Mouse (Mus musculus) kidney, postnatal 0 days (tissue): ENCODE measurements around the gene Enthd1. TPM values are rescaled to one million over a fixed set of nuclear protein-coding genes. Genes with fewer than 3 reads are reported as not detected.
"Not testable (repeated sequence)": the region's sequence is repeated elsewhere in the genome, so short reads cannot be mapped to it uniquely, and the experiment has no call there.

ENCODE experiments used
- ATAC-seq: fragments of 200-750 bp; cut with Nextera tagmentation; replicated peaks from 2 replicates; pipeline ENCODE4 v1.8.0; 2017; ENCODE audit warnings: low read depth, moderate number of reproducible peaks, moderate TSS enrichment, moderate library complexity; ENCODE audit not compliant: low FRiP score
- DNase-seq: peaks from one replicate; pipeline ENCODE4 v3.0.0-alpha.2; 2016; ENCODE audit warnings: low spot score
- H3K27ac ChIP-seq: fragments of 300-500 bp; sonication (generic); 2 replicates; pipeline ENCODE4 v1.5.1; 2014; ENCODE audit warnings: mild to moderate bottlenecking
- H3K27me3 ChIP-seq: fragments of 300-500 bp; sonication (generic); 2 replicates; pipeline ENCODE4 v1.6.1; 2014; ENCODE audit warnings: low read length, mixed read lengths; ENCODE audit not compliant: insufficient read depth
- H3K36me3 ChIP-seq: fragments of 300-500 bp; sonication (generic); 2 replicates; pipeline ENCODE4 v1.6.1; 2014; ENCODE audit warnings: low read length, mixed read lengths; ENCODE audit not compliant: insufficient read depth
- H3K4me1 ChIP-seq: fragments of 300-500 bp; sonication (generic); replicated peaks from 2 replicates; pipeline ENCODE4 v1.6.1; 2014; ENCODE audit warnings: antibody characterized with exemption, low read length, mixed read lengths; ENCODE audit not compliant: insufficient read depth
- H3K4me2 ChIP-seq: fragments of 300-500 bp; sonication (generic); 2 replicates; pipeline ENCODE4 v1.6.1; 2014; ENCODE audit warnings: mild to moderate bottlenecking, low read length, moderate library complexity, mixed read lengths
- H3K4me3 ChIP-seq: fragments of 300-500 bp; sonication (generic); replicated peaks from 2 replicates; pipeline ENCODE4 v1.5.1; 2014; ENCODE audit warnings: low read depth, low read length
- H3K9ac ChIP-seq: fragments of 300-500 bp; sonication (generic); 2 replicates; pipeline ENCODE4 v1.6.1; 2014; ENCODE audit warnings: low read depth, low read length
- H3K9me3 ChIP-seq: fragments of 300-500 bp; sonication (generic); replicated peaks from 2 replicates; pipeline ENCODE4 v1.6.1; 2016; ENCODE audit warnings: low read length, inconsistent platforms, mixed read lengths
- CTCF ChIP-seq: IDR thresholded peaks from 2 replicates; pipeline ENCODE4 v1.5.1; 2016; ENCODE audit warnings: antibody characterized with exemption, low read depth, mild to moderate bottlenecking, moderate library complexity
- WGBS: fragments of 180-500 bp; shearing (Covaris S2); extraction: QIAGEN DNeasy Blood & Tissue Kit; methylation state at CpG from one replicate; pipeline ENCODE4 v1.1.7; 2014; 5-methylcytosine and 5-hydroxymethylcytosine counted together
- polyA plus RNA-seq: library from polyadenylated mRNA; unstranded; fragments of >200 nt; fragmentation: Nextera tagmentation; extraction: Ambion mirVana; gene quantifications from 2 replicates; pipeline ENCODE4 v1.2.1, GENCODE M21; 2015

Enthd1 gene
- polyA plus RNA-seq, 1 experiment from 2014 or later = not detected

GRCm38 (mm10) chr15:80501106-80502096, 63.6 kb downstream of the Enthd1 start:
- Histone ChIP-seq H3K27ac (no peak overlapping the region), H3K4me3 (no peak overlapping the region), H3K9ac (no peak overlapping the region), H3K4me1 (no peaks in the 10 kb centered on the region), H3K9me3 (no peaks in the 10 kb centered on the region), H3K4me2 (no peak overlapping the region), H3K27me3 (no peaks in the 10 kb centered on the region), H3K36me3 (no peaks in the 10 kb centered on the region)
- no peak for ATAC-seq
- no peak for TF ChIP-seq CTCF
- WGBS = 76% methylated on average over 21 of the region's 21 CpGs
- DNase-seq = no peak

GRCm38 (mm10) chr15:80500426-80500825, 64.5 kb downstream of the Enthd1 start:
- TF ChIP-seq CTCF = no peak
- no peaks in the 10 kb centered on the region for H3K9me3 ChIP-seq
- no peaks in the 10 kb centered on the region for H3K27me3 ChIP-seq
- H3K4me2 ChIP-seq = no peak overlapping the region
- ATAC-seq = no peak
- H3K9ac ChIP-seq = no peak overlapping the region
- no peak for DNase-seq
- no peaks in the 10 kb centered on the region for H3K4me1 ChIP-seq
- H3K27ac ChIP-seq = no peak overlapping the region
- H3K4me3 ChIP-seq = no peak overlapping the region
- no peaks in the 10 kb centered on the region for H3K36me3 ChIP-seq
- WGBS = 64% methylated on average over 10 of the region's 10 CpGs

DNA sequence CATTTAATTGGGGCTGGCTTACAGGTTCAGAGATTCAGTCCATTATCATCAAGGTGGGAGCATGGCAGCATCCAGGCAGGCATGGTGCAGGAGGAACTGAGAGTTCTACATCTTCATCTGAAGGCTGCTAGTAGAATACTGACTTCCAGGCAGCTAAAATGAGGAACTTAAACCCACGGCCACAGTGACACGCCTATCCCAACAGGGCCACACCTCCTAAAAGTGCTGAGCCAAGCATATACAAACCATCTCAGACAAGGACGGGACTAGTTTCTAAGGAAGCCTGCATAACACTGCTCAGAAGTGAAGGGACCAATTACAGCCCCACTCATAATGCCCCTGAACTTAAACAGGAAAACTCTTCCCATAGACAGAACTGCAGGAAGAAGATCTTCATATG, 67.2 kb downstream of the Enthd1 start:
- not testable (repeated sequence) for H3K9me3 ChIP-seq, H3K4me1 ChIP-seq, H3K27ac ChIP-seq, DNase-seq, H3K9ac ChIP-seq, H3K4me3 ChIP-seq, ATAC-seq, H3K4me2 ChIP-seq, H3K27me3 ChIP-seq, H3K36me3 ChIP-seq
- WGBS = 66% methylated on average over 3 of the region's 3 CpGs

DNA sequence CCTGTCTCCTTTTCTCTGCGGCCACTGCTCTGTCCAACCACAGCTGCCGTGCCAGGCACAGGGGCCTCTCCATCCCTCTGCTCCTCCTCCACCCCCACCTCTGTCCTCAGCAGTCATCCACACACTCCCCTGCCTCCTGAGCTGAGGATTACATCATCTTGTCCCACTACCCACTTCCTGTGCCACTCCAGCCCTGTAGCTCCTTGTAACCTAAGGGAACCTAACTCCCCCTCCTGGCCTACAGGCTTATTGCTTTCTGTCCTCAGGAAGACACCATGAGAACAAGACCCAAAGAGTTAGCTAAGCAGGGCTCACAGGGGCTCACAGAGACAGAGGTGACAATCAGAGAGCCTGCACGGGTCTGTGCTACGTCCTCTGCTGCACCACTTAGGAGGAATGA, 73.5 kb downstream of the Enthd1 start:
- no peaks in the 10 kb centered on the region for H3K27me3 ChIP-seq
- 63% methylated on average over 4 of the region's 4 CpGs for WGBS
- TF ChIP-seq CTCF = peak; percentile 29; the same call in 1 of the 2 replicates
- H3K9me3 ChIP-seq = no peaks in the 10 kb centered on the region
- no peak overlapping the region for H3K9ac ChIP-seq
- H3K36me3 ChIP-seq = no peaks in the 10 kb centered on the region
- H3K27ac ChIP-seq = no peak overlapping the region
- no peak overlapping the region for H3K4me3 ChIP-seq
- H3K4me1 ChIP-seq = no peaks in the 10 kb centered on the region
- no peak overlapping the region for H3K4me2 ChIP-seq
- DNase-seq = peak; percentile 21
- ATAC-seq = no peak

DNA sequence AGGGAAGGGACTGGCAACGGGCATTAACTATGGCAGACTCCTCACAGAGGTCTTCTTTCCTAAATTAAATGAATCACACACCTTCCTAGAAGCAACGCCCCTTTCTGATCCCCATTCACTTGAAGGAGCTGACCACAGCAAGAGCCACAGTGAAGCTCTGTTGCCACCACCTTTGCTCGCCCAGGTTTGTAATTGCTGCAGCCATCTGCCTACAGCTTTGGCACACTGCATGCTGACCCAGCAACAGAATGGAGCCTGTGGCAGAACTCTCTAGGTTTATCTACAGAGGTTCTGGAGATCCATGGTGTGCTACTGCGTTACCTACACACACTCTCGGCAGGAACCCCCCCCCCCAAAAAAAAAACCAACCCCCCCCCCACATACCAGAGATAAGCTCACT, 74.8 kb downstream of the Enthd1 start:
- ATAC-seq = no peak
- H3K27ac ChIP-seq = no peak overlapping the region
- 75% methylated on average over 5 of the region's 5 CpGs for WGBS
- no peak for TF ChIP-seq CTCF
- no peak overlapping the region for H3K9ac ChIP-seq
- no peaks in the 10 kb centered on the region for H3K27me3 ChIP-seq
- no peak for DNase-seq
- no peaks in the 10 kb centered on the region for H3K36me3 ChIP-seq
- H3K9me3 ChIP-seq = no peaks in the 10 kb centered on the region
- H3K4me1 ChIP-seq = no peaks in the 10 kb centered on the region
- no peak overlapping the region for H3K4me3 ChIP-seq
- no peak overlapping the region for H3K4me2 ChIP-seq

- no peak overlapping the region for H3K27ac ChIP-seq
- no peaks in the 10 kb centered on the region for H3K36me3 ChIP-seq
- H3K27me3 ChIP-seq = no peaks in the 10 kb centered on the region
- DNase-seq (no peak), ATAC-seq (no peak)
- H3K4me2 ChIP-seq = no peak overlapping the region
- WGBS = 72% methylated on average over 3 of the region's 3 CpGs
- no peak overlapping the region for H3K4me3 ChIP-seq
- no peaks in the 10 kb centered on the region for H3K9me3 ChIP-seq
- H3K4me1 ChIP-seq = no peaks in the 10 kb centered on the region
- no peak overlapping the region for H3K9ac ChIP-seq
- no peak for TF ChIP-seq CTCF
Observed at GRCm38 (mm10) chr15:80488658-80489057, 76.3 kb downstream of the Enthd1 start.

DNA sequence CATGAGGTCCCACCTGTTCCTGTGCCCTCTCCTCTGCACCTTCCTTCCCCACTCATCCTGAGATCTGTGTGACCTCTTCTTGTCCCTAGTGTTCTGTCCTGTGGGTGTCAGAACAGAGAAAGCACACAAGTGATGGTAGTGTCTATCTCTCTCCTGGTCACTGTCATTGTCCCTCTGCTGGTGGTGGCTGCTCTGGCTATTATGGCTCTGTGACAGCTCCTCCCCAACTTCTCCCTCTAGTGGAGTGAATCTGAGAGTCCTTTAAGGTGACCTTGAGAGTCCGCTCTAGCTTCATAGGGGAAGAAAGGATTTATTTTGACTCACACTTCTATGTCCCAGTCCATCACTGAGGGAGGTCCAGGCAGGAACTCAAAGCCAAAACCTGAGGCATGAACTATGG, 79.4 kb downstream of the Enthd1 start:
- H3K9me3 ChIP-seq = no peaks in the 10 kb centered on the region
- H3K4me3 ChIP-seq = no peak overlapping the region
- ATAC-seq = no peak
- H3K27ac ChIP-seq = no peak overlapping the region
- no peak overlapping the region for H3K9ac ChIP-seq
- 91% methylated on average over 1 of the region's 1 CpGs for WGBS
- H3K4me2 ChIP-seq = no peak overlapping the region
- DNase-seq = peak; percentile 29
- H3K36me3 ChIP-seq = no peaks in the 10 kb centered on the region
- TF ChIP-seq CTCF = peak; percentile 59
- H3K27me3 ChIP-seq = no peaks in the 10 kb centered on the region
- H3K4me1 ChIP-seq = no peaks in the 10 kb centered on the region
